Comparison of ENCODE assay signal across 8 mouse cellular contexts in the genomic region with DNA sequence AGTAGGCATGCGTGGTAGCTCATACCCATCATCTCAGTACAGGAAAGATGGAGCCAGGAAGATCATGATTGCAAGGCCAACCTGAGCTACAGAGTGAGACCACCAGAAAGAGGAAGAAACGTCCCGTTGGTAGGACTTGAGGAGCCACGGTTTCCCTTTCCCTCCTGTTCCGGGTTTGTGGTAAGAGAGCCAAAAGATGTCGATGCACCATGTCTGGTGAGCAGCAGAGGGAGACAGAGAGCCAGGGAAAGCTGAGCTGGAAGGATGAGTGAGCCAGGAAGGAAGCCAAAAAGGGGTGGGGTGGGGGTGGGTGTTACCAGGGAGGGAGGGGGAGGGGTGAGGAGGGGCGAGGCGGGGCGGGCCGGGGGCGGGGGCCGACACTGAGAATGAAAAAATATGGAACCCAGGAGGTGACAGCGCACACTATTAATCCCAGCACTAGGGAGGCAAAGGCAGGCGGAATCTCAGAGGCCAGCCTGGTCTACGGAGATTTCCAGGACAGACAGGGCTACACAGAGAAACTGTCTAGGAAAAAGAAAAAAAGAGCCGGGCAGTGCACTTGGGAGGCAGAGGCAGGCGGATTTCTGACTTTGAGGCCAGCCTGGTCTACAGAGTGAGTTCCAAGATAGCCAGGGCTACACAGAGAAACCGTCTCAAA. TPM values are rescaled to one million over a fixed set of nuclear protein-coding genes. Genes with fewer than 3 reads are reported as not detected.
A peak's percentile ranks its signal among the peaks of the same experiment; 100 is the strongest.
DNase-seq lines count a peak whose midpoint lies in the region; ATAC-seq and TF ChIP-seq lines count a peak whose summit lies in the region.

No protein-coding gene starts in this region.

- no peaks in the 10 kb centered on the region for H3K79me2 ChIP-seq in C2C12 (ENCODE audit: control insufficient read depth, insufficient read depth)

- no peak; the same call in 1 of the 2 replicates for ATAC-seq in embryonic facial prominence, embryonic 14.5 days (ENCODE audit: low read depth)
- no peak for ATAC-seq in kidney, embryonic 14.5 days (ENCODE audit: low FRiP score, low TSS enrichment)
- ATAC-seq in limb, embryonic 15.5 days (ENCODE audit: insufficient number of reproducible peaks, low FRiP score, low TSS enrichment, low read depth): no peak

- peak; percentile 53 for TF ChIP-seq CTCF in C2C12 (IDR thresholded peaks at IDR 0.05; ENCODE audit: control insufficient read depth, insufficient read depth, insufficient read length)

- peak overlapping the region; percentile 57 for H3ac ChIP-seq in C2C12 (ENCODE audit: control insufficient read depth, insufficient read length, low read depth)

- H3K9me3 ChIP-seq in embryonic facial prominence, embryonic 14.5 days (ENCODE audit: control insufficient read depth, low read length): no peaks in the 10 kb centered on the region
- no peaks in the 10 kb centered on the region for H3K9me3 ChIP-seq in kidney, embryonic 14.5 days (ENCODE audit: control insufficient read depth, low read length)
- no peaks in the 10 kb centered on the region for H3K9me3 ChIP-seq in limb, embryonic 15.5 days

- H3K27me3 ChIP-seq in C2C12 (ENCODE audit: control insufficient read depth, insufficient read depth, insufficient read length): no peaks in the 10 kb centered on the region
- no peaks in the 10 kb centered on the region for H3K27me3 ChIP-seq in embryonic facial prominence, embryonic 14.5 days (replicated peaks; ENCODE audit: control insufficient read depth, insufficient read depth, low read length)
- no peaks in the 10 kb centered on the region for H3K27me3 ChIP-seq in kidney, embryonic 14.5 days (ENCODE audit: control insufficient read depth, insufficient read depth, low read length)
- H3K27me3 ChIP-seq in limb, embryonic 15.5 days: no peaks in the 10 kb centered on the region

- no peak overlapping the region for H3K4me3 ChIP-seq in C2C12 (ENCODE audit: insufficient read depth, poor library complexity, severe bottlenecking)
- H3K4me3 ChIP-seq in embryonic facial prominence, embryonic 14.5 days (ENCODE audit: low read depth, low read length): no peak overlapping the region
- no peak overlapping the region for H3K4me3 ChIP-seq in kidney, embryonic 14.5 days (ENCODE audit: low read length)
- no peak overlapping the region; the same call in 1 of the 2 replicates for H3K4me3 ChIP-seq in limb, embryonic 15.5 days

- no peaks in the 10 kb centered on the region for H3K36me3 ChIP-seq in C2C12 (ENCODE audit: control insufficient read depth, insufficient read depth)
- H3K36me3 ChIP-seq in embryonic facial prominence, embryonic 14.5 days (ENCODE audit: control insufficient read depth, insufficient read depth, low read length): no peaks in the 10 kb centered on the region
- H3K36me3 ChIP-seq in kidney, embryonic 14.5 days (ENCODE audit: control insufficient read depth, insufficient read depth, low read length): no peaks in the 10 kb centered on the region
- H3K36me3 ChIP-seq in limb, embryonic 15.5 days: no peaks in the 10 kb centered on the region

- H3K4me1 ChIP-seq in embryonic facial prominence, embryonic 14.5 days (ENCODE audit: control insufficient read depth, insufficient read depth, low read length): peaks cover 10% of the 10 kb centered on the region
- peaks cover 14% of the 10 kb centered on the region for H3K4me1 ChIP-seq in kidney, embryonic 14.5 days (ENCODE audit: control insufficient read depth, insufficient read depth, low read length)
- H3K4me1 ChIP-seq in limb, embryonic 15.5 days: peaks cover 21% of the 10 kb centered on the region

- H3K4me2 ChIP-seq in embryonic facial prominence, embryonic 14.5 days (ENCODE audit: low read depth, low read length): peak overlapping the region; percentile 13; the same call in 1 of the 2 replicates
- H3K4me2 ChIP-seq in kidney, embryonic 14.5 days (replicated peaks; ENCODE audit: low read depth, low read length): peak overlapping the region; percentile 26
- peak overlapping the region; percentile 30 for H3K4me2 ChIP-seq in limb, embryonic 15.5 days

- no peaks in the 10 kb centered on the region for H3K79me3 ChIP-seq in C2C12 (ENCODE audit: low read depth)

- peak; percentile 76 for DNase-seq in adrenal gland, adult 2 months
- DNase-seq in embryonic facial prominence, embryonic 14.5 days (ENCODE audit: low spot score): peak; percentile 82
- DNase-seq in heart, adult 9 months (ENCODE audit: low spot score in 2 of 2): peak; percentile 67 to 81
- DNase-seq in neural tube, embryonic 10.5 days (ENCODE audit: extremely low spot score, low spot score): peak; percentile 77
- peak; percentile 84 for DNase-seq in testis, postnatal 10 days (ENCODE audit: low spot score)

- H3K27ac ChIP-seq in embryonic facial prominence, embryonic 14.5 days (replicated peaks; ENCODE audit: low read depth, low read length): no peak overlapping the region
- H3K27ac ChIP-seq in kidney, embryonic 14.5 days (ENCODE audit: low read depth, low read length): no peak overlapping the region
- H3K27ac ChIP-seq in limb, embryonic 15.5 days: no peak overlapping the region

- WGBS in embryonic facial prominence, embryonic 14.5 days: 24% methylated on average over 18 of the region's 18 CpGs
- 31% methylated on average over 18 of the region's 18 CpGs for WGBS in kidney, embryonic 14.5 days
- WGBS in limb, embryonic 15.5 days: 30% methylated on average over 15 of the region's 18 CpGs

- no peak overlapping the region; the same call in 1 of the 2 replicates for H3K9ac ChIP-seq in embryonic facial prominence, embryonic 14.5 days (ENCODE audit: low read depth, low read length)
- H3K9ac ChIP-seq in kidney, embryonic 14.5 days (ENCODE audit: low read depth, low read length): no peak overlapping the region
- H3K9ac ChIP-seq in limb, embryonic 15.5 days: no peak overlapping the region

TF ChIP-seq in C2C12, 6 proteins besides CTCF, POLR2A, EP300 and RAD21:
- no peak for TF ChIP-seq FOSL1 (IDR thresholded peaks at IDR 0.05; ENCODE audit: insufficient read depth, low read length, poor library complexity, severe bottlenecking)

RNA-seq across cellular contexts. Expression of a gene that starts 14.0 kb away (rescaled TPM):
- 27.8 TPM for polyA plus RNA-seq in C2C12 (2012; fragmentation: generic; extraction: Trizol)
- total RNA-seq in adrenal gland, adult 2 months (2021): 10 to 100 TPM in 1 of 2 experiments, 1 to 10 TPM in 1; 7.5 to 30.8 TPM
- 13.3 and 18.8 TPM in 2 replicates for polyA plus RNA-seq in adrenal gland, adult 2 months (2012; rRNA removed)
- polyA plus RNA-seq in embryonic facial prominence, embryonic 14.5 days (2014; fragmentation: Nextera tagmentation; extraction: Ambion mirVana): 13.4 and 14.8 TPM in 2 replicates
- 11.8 and 18.2 TPM in 2 replicates for polyA plus RNA-seq in kidney, embryonic 14.5 days (2014; fragmentation: Nextera tagmentation; extraction: Ambion mirVana)
- 22.4 and 23.0 TPM in 2 replicates for polyA plus RNA-seq in limb, embryonic 15.5 days (2015; fragmentation: Nextera tagmentation; extraction: Ambion mirVana)

RNA-seq across cellular contexts. Expression of a gene that starts 20.5 kb away (rescaled TPM):
- 213 TPM for polyA plus RNA-seq in C2C12 (2012; fragmentation: generic; extraction: Trizol)
- total RNA-seq in adrenal gland, adult 2 months (2021): 10 to 100 TPM; 62.7 to 64.2 TPM
- 43.1 and 50.1 TPM in 2 replicates for polyA plus RNA-seq in adrenal gland, adult 2 months (2012; rRNA removed)
- 31.1 and 31.6 TPM in 2 replicates for polyA plus RNA-seq in embryonic facial prominence, embryonic 14.5 days (2014; fragmentation: Nextera tagmentation; extraction: Ambion mirVana)
- 35.3 and 45.2 TPM in 2 replicates for polyA plus RNA-seq in kidney, embryonic 14.5 days (2014; fragmentation: Nextera tagmentation; extraction: Ambion mirVana)
- 31.0 and 32.5 TPM in 2 replicates for polyA plus RNA-seq in limb, embryonic 15.5 days (2015; fragmentation: Nextera tagmentation; extraction: Ambion mirVana)
